Mouse (Mus musculus) gastrocnemius, postnatal 25 days (tissue): Measurements from ENCODE around the gene Itga9. TPM values are rescaled to one million over a fixed set of nuclear protein-coding genes. Genes with fewer than 3 reads are reported as not detected.

Experiments
- DNase-seq: peaks from one replicate; pipeline ENCODE4 v3.0.0; 2022
- total RNA-seq, 2 experiments: library from RNA; stranded (reverse); gene quantifications; 1 replicate in 1 of 2; 2 replicates in 1 of 2; pipeline ENCODE4 v1.2.3; 2021

Gene Itga9
- total RNA-seq, 2 experiments from 2014 or later = 6.9 to 8.3 TPM

GRCm38 (mm10) chr9:118607701-118608401 lies 1.4 kb downstream of the Itga9 start:
- no peak for DNase-seq

- no peak for DNase-seq
Measured at GRCm38 (mm10) chr9:118608556-118608955, 2.1 kb downstream of the Itga9 start.

GRCm38 (mm10) chr9:118610060-118610459 lies 3.6 kb downstream of the Itga9 start:
- DNase-seq = no peak

GRCm38 (mm10) chr9:118611111-118611541 lies 4.6 kb downstream of the Itga9 start:
- DNase-seq = peak; percentile 63

GRCm38 (mm10) chr9:118611958-118612581 lies 5.6 kb downstream of the Itga9 start:
- DNase-seq = peak; percentile 45

- no peak for DNase-seq
Measured at GRCm38 (mm10) chr9:118617237-118617636, 10.7 kb downstream of the Itga9 start.

- no peak for DNase-seq
Measured at GRCm38 (mm10) chr9:118618732-118619250, 12.3 kb downstream of the Itga9 start.

GRCm38 (mm10) chr9:118620807-118621206 lies 14.3 kb downstream of the Itga9 start:
- no peak for DNase-seq

GRCm38 (mm10) chr9:118621691-118622090 lies 15.2 kb downstream of the Itga9 start:
- DNase-seq = no peak

GRCm38 (mm10) chr9:118622376-118623166 lies 16.1 kb downstream of the Itga9 start:
- DNase-seq = peak; percentile 70

- DNase-seq = no peak
Measured at GRCm38 (mm10) chr9:118623483-118623882, 17.0 kb downstream of the Itga9 start.

GRCm38 (mm10) chr9:118624146-118624545 lies 17.7 kb downstream of the Itga9 start:
- no peak for DNase-seq

GRCm38 (mm10) chr9:118629763-118630379 lies 23.4 kb downstream of the Itga9 start:
- DNase-seq = no peak

GRCm38 (mm10) chr9:118631775-118632757 lies 25.6 kb downstream of the Itga9 start:
- peak; percentile 18 for DNase-seq

GRCm38 (mm10) chr9:118632758-118633143 lies 26.3 kb downstream of the Itga9 start:
- DNase-seq = no peak

GRCm38 (mm10) chr9:118638642-118639210 lies 32.2 kb downstream of the Itga9 start:
- no peak for DNase-seq

GRCm38 (mm10) chr9:118645698-118646355 lies 39.3 kb downstream of the Itga9 start:
- DNase-seq = no peak

GRCm38 (mm10) chr9:118647495-118647894 lies 41.0 kb downstream of the Itga9 start:
- DNase-seq = no peak

GRCm38 (mm10) chr9:118650976-118651375 lies 44.5 kb downstream of the Itga9 start:
- DNase-seq = no peak

- no peak for DNase-seq
Measured at GRCm38 (mm10) chr9:118651939-118652338, 45.4 kb downstream of the Itga9 start.
